Mouse (Mus musculus): ENCODE results near the gene Maff.

- no peak for TF ChIP-seq CTCF (IDR thresholded peaks at IDR 0.05; ENCODE audit: extremely low read depth, insufficient read length, insufficient replicate concordance, low read depth, low read length)
- no peak for TF ChIP-seq POLR2A (IDR thresholded peaks at IDR 0.05; ENCODE audit: low read depth, low read length)
These were observed 46.1 kb downstream of the Maff start for GRCm38 (mm10) chr15:79392527-79392926.

All from small intestine, adult 2 months (tissue).